Mouse (Mus musculus) left cerebral cortex, adult 2 months (tissue): ENCODE measurements around the gene Bod1l. TPM values are rescaled to one million over a fixed set of nuclear protein-coding genes. Genes with fewer than 3 reads are reported as not detected.

Source experiments
- DNase-seq, 2 experiments: peaks; one replicate each; pipeline ENCODE4 v3.0.0; 2021 to 2022; ENCODE audit warnings: low spot score in 2 of 2, mixed read lengths in 1 of 2; ENCODE audit errors: extremely low spot score in 1 of 2
- H3K27ac ChIP-seq: fragments of 200-600 bp; 2 replicates; pipeline ENCODE4 v1.8.1; 2022
- H3K4me3 ChIP-seq: fragments of 200-600 bp; 2 replicates; pipeline ENCODE4 v1.8.1; 2022
- CTCF ChIP-seq: fragments of 200-600 bp; IDR thresholded peaks from 2 replicates; pipeline ENCODE4 v1.8.1; 2022; ENCODE audit warnings: antibody characterized with exemption, mild to moderate bottlenecking, moderate library complexity
- intact Hi-C: fragments of 180-260 bp; cut with DNase I; formaldehyde crosslinking; loops from one replicate; pipeline ENCODE4 v1.15.1; 2025
- microRNA-seq, 2 experiments: library from miRNA; unstranded; fragments of <30 nt; microRNA quantifications; one replicate each; pipeline ENCODE4 v1.2.0; 2021
- total RNA-seq, 2 experiments: library from RNA; stranded (reverse); gene quantifications; 2 replicates each; pipeline ENCODE4 v1.2.3; 2021

The Bod1l gene
- total RNA-seq, 2 experiments from 2014 or later, result 40.1 to 42.5 TPM

- no peak overlapping the region for H3K27ac ChIP-seq
- intact Hi-C loops, result no loop called here
Measured at GRCm38 (mm10) chr5:41755373-41755960, 88.6 kb downstream of the Bod1l start.

DNA sequence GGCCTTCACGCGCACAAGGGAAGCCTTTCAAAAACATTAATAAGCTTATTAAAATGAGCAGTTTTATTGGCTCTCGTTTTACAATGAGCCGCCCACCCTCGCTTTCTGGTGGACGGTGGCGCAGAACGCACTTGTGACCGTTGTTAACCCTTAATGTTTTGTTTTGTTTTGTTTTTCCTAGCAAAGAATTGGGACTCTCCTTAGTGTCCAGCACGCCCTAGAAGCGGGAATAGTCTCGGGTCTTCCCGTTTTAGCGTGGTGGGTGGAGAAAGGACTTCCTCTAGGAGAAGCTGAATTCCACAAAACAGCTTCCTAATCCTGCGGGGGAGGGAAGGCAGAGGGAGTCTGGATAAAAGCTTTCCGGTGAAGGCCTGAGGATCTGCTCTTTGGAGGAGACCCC lies 89.3 kb downstream of the Bod1l start:
- Histone ChIP-seq H3K4me3 (no peak overlapping the region), H3K27ac (no peak overlapping the region)
- DNase-seq, result no peak
- TF ChIP-seq CTCF, result no peak
- intact Hi-C loops, result no loop called here

More at GRCm38 (mm10) chr5:41755373-41755960, 88.6 kb downstream of the Bod1l start:
- TF ChIP-seq CTCF, result no peak
- H3K4me3 ChIP-seq, result no peak overlapping the region
- no peak for DNase-seq

- intact Hi-C loops, result no loop called here
- Histone ChIP-seq H3K27ac (no peak overlapping the region), H3K4me3 (no peak overlapping the region)
- no peak for TF ChIP-seq CTCF
- no peak for DNase-seq
Measured at GRCm38 (mm10) chr5:41754226-41754775, 89.8 kb downstream of the Bod1l start.

DNA sequence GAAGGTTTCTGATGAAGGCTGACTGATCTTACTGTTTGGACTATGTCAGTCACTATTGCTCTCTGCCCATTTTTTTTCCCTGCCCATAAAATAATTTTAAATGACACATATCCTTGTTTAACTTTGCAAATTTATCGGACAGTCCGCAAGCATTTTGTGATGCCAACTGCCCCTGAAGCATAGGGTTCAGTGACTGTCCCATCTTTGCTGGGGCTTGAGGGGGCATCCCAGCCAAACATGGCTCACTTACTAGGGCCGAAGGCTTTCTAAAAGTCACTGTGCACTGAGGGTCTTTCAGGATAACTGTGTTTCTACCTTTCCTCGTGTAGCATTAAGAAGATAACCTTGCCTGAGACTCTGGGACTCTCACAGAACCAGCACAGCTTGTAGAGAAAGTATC lies 91.4 kb downstream of the Bod1l start:
- intact Hi-C loops, result no loop called here

GRCm38 (mm10) chr5:41744898-41745780 lies 99.0 kb downstream of the Bod1l start:
- DNase-seq, result no peak
- intact Hi-C loops, result no loop called here
- no peak overlapping the region for H3K4me3 ChIP-seq
- H3K27ac ChIP-seq, result no peak overlapping the region
- no peak for TF ChIP-seq CTCF

More for the DNA sequence above, 91.4 kb downstream of the Bod1l start:
- no peak overlapping the region for H3K27ac ChIP-seq
- no peak for DNase-seq
- H3K4me3 ChIP-seq, result no peak overlapping the region
- TF ChIP-seq CTCF, result no peak

- intact Hi-C loops, result no loop called here
- TF ChIP-seq CTCF, result no peak; the same call in 1 of the 2 replicates
- no peak for DNase-seq
- H3K4me3 ChIP-seq, result no peak overlapping the region
- no peak overlapping the region for H3K27ac ChIP-seq
Measured at GRCm38 (mm10) chr5:41744234-41744633, 99.9 kb downstream of the Bod1l start.

GRCm38 (mm10) chr5:41738817-41739216 lies 105.3 kb downstream of the Bod1l start:
- no peak for DNase-seq
- Histone ChIP-seq H3K4me3 (no peak overlapping the region), H3K27ac (no peak overlapping the region)
- TF ChIP-seq CTCF, result no peak
- intact Hi-C loops, result no loop called here

Small RNAs within 50 kb of the gene (microRNA-seq; reads per million reads assigned to microRNA genes)
- gene Mir6414, result 0 reads per million in 2 experiments

Other genes starting within 250 kb of the Bod1l start
- 10 to 100 TPM; 76.4 to 83.0 TPM for gene Rab28, start 136.2 kb downstream of the Bod1l start, total RNA-seq
- not detected for gene Nkx3-2, start 79.8 kb downstream of the Bod1l start, total RNA-seq
- under 1 TPM in 1 of 2 experiments, not detected in 1; 0.14 TPM for gene Gm16223, start 223.6 kb upstream of the Bod1l start, total RNA-seq